Mouse (Mus musculus): Measurements from ENCODE around the gene Nle1. TPM values are rescaled to one million over a fixed set of nuclear protein-coding genes. Genes with fewer than 3 reads are reported as not detected.

Nle1 gene
- polyA plus RNA-seq, 1 experiment = 29.1 TPM

DNA sequence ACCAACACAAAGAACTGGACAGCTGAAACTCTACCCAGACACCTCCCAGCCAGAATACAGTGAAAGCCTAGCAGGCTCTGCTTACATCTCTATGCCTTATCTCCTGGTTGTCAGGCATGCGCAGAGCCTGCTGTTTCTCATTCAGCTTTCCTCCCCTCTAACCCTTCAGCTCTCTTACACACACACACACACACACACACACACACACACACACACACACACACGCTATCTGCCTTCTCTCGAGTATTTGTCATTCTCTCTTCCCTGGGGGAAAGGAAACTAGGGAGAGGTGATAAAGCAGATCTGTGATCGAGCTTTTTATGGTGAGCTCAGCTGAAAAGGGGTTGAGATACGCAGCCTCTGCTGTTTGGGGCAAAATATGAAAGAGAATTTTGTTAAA lies 33.3 kb downstream of the Nle1 start:
- Histone ChIP-seq H3K4me3 (replicated peaks; ENCODE audit: extremely low read depth, low read depth, low read length) (no peak overlapping the region), H3K4me1 (ENCODE audit: control insufficient read depth, insufficient read depth, low read length) (peaks cover under 1% of the 10 kb centered on the region; the same call in 1 of the 2 replicates)
- DNase-seq = no peak
- WGBS = 56% methylated on average over 5 of the region's 5 CpGs
- TF ChIP-seq POLR2A (IDR thresholded peaks at IDR 0.05; ENCODE audit: borderline replicate concordance, extremely low read depth, low read depth, low read length) (no peak), CTCF (IDR thresholded peaks at IDR 0.05; ENCODE audit: insufficient read depth, low read length) (no peak)

DNA sequence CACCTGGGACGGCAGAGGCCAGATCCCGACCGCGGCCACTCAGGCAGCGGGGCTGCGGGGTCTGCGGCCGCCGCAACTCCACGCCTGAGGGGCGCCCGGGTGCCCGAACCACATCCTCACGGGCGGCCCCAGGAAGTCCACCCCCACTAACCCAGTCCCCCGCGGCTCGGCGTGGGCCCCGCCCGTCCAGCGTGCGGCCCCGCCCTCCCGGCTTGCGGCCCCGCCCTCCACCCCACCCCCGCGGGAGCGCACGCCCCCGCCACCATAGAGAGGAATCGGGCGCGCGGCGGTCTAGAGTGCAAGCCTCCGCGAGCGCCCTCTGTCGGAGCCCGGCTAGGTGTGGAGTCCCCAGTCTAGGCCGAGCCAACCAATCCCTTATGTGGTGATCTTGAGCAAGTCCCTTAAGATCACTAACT lies 37.2 kb downstream of the Nle1 start, which contains the start of gene Rffl:
Gene Rffl (minus strand): TSS at position 180 of the 416 bp plus-strand sequence.
- WGBS = under 1% methylated on average over 34 of the region's 43 CpGs
- DNase-seq = peak; percentile 89

GRCm38 (mm10) chr11:82870173-82871030 lies 37.8 kb downstream of the Nle1 start:
- H3K4me3 ChIP-seq (replicated peaks; ENCODE audit: extremely low read depth, low read depth, low read length) = peak overlapping the region; percentile 86
- DNase-seq = peak; percentile 66
- H3K4me1 ChIP-seq (ENCODE audit: control insufficient read depth, insufficient read depth, low read length) = peaks cover 5% of the 10 kb centered on the region
- 1% methylated on average over 36 of the region's 36 CpGs for WGBS
- TF ChIP-seq POLR2A (IDR thresholded peaks at IDR 0.05; ENCODE audit: borderline replicate concordance, extremely low read depth, low read depth, low read length) = 0 out of 2 replicates have a peak, but pooled peaks have one; percentile 16
- no peak for TF ChIP-seq CTCF (IDR thresholded peaks at IDR 0.05; ENCODE audit: insufficient read depth, low read length)

More for the DNA sequence above, 37.2 kb downstream of the Nle1 start, which contains the start of gene Rffl:
- Histone ChIP-seq H3K4me3 (replicated peaks; ENCODE audit: extremely low read depth, low read depth, low read length) (peak within 1 kb of the TSS; percentile 86), H3K4me1 (ENCODE audit: control insufficient read depth, insufficient read depth, low read length) (peaks cover 5% of the 10 kb centered on the region)
- TF ChIP-seq CTCF (IDR thresholded peaks at IDR 0.05; ENCODE audit: insufficient read depth, low read length) (peak; percentile 61), POLR2A (IDR thresholded peaks at IDR 0.05; ENCODE audit: borderline replicate concordance, extremely low read depth, low read depth, low read length) (peak; percentile 26; the same call in 1 of the 2 replicates)

- H3K4me3 ChIP-seq (replicated peaks; ENCODE audit: extremely low read depth, low read depth, low read length) = peak overlapping the region; percentile 86
- DNase-seq = no peak
- WGBS = 50% methylated on average over 9 of the region's 9 CpGs
Measured at GRCm38 (mm10) chr11:82869506-82870172, 38.6 kb downstream of the Nle1 start.

GRCm38 (mm10) chr11:82867956-82868355 lies 40.3 kb downstream of the Nle1 start:
- WGBS = 76% methylated on average over 5 of the region's 5 CpGs
- TF ChIP-seq CTCF (IDR thresholded peaks at IDR 0.05; ENCODE audit: insufficient read depth, low read length) (no peak), POLR2A (IDR thresholded peaks at IDR 0.05; ENCODE audit: borderline replicate concordance, extremely low read depth, low read depth, low read length) (no peak)
- Histone ChIP-seq H3K4me3 (replicated peaks; ENCODE audit: extremely low read depth, low read depth, low read length) (no peak overlapping the region), H3K4me1 (ENCODE audit: control insufficient read depth, insufficient read depth, low read length) (peaks cover 5% of the 10 kb centered on the region)
- DNase-seq = no peak

More at GRCm38 (mm10) chr11:82869506-82870172, 38.6 kb downstream of the Nle1 start:
- TF ChIP-seq POLR2A (IDR thresholded peaks at IDR 0.05; ENCODE audit: borderline replicate concordance, extremely low read depth, low read depth, low read length) (no peak), CTCF (IDR thresholded peaks at IDR 0.05; ENCODE audit: insufficient read depth, low read length) (no peak)
- H3K4me1 ChIP-seq (ENCODE audit: control insufficient read depth, insufficient read depth, low read length) = peaks cover 5% of the 10 kb centered on the region

- no peak for DNase-seq
- TF ChIP-seq CTCF (IDR thresholded peaks at IDR 0.05; ENCODE audit: insufficient read depth, low read length) (no peak), POLR2A (IDR thresholded peaks at IDR 0.05; ENCODE audit: borderline replicate concordance, extremely low read depth, low read depth, low read length) (no peak)
- WGBS = 35% methylated on average over 7 of the region's 7 CpGs
- H3K4me1 ChIP-seq (ENCODE audit: control insufficient read depth, insufficient read depth, low read length) = peaks cover 5% of the 10 kb centered on the region
- no peak overlapping the region for H3K4me3 ChIP-seq (replicated peaks; ENCODE audit: extremely low read depth, low read depth, low read length)
Measured at GRCm38 (mm10) chr11:82866850-82867564, 41.2 kb downstream of the Nle1 start.

GRCm38 (mm10) chr11:82865957-82866356 lies 42.3 kb downstream of the Nle1 start:
- WGBS = 87% methylated on average over 10 of the region's 10 CpGs
- H3K4me3 ChIP-seq (replicated peaks; ENCODE audit: extremely low read depth, low read depth, low read length) = no peak overlapping the region

DNA sequence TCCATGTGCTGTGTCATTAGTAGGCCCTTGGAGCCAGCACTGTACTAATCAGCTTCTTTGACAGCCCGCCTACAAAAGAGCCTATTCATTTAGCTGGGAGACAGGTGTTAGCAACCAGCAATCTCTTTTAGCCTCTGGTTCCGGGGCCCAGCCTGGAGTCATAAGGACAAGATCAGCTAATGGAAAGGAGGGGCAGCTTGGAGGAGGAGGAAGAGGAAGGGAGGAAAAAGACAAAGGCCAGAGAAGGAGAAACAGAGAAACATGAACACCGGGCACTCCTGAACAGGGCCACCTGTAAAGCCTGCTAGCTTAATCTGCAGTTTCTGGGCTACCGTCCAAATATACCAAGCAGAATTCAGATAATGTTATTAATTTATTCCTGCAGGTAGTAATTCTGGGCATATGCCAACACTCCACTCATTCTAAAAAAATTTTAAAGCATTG lies 44.7 kb downstream of the Nle1 start:
- TF ChIP-seq POLR2A (IDR thresholded peaks at IDR 0.05; ENCODE audit: borderline replicate concordance, extremely low read depth, low read depth, low read length) = no peak
- no peak for TF ChIP-seq CTCF (IDR thresholded peaks at IDR 0.05; ENCODE audit: insufficient read depth, low read length)
- no peak for DNase-seq
- 63% methylated on average over 4 of the region's 4 CpGs for WGBS
- Histone ChIP-seq H3K4me1 (ENCODE audit: control insufficient read depth, insufficient read depth, low read length) (peaks cover 4% of the 10 kb centered on the region), H3K4me3 (replicated peaks; ENCODE audit: extremely low read depth, low read depth, low read length) (no peak overlapping the region)

More at GRCm38 (mm10) chr11:82865957-82866356, 42.3 kb downstream of the Nle1 start:
- no peak for TF ChIP-seq CTCF (IDR thresholded peaks at IDR 0.05; ENCODE audit: insufficient read depth, low read length)
- no peak for TF ChIP-seq POLR2A (IDR thresholded peaks at IDR 0.05; ENCODE audit: borderline replicate concordance, extremely low read depth, low read depth, low read length)
- peaks cover 7% of the 10 kb centered on the region for H3K4me1 ChIP-seq (ENCODE audit: control insufficient read depth, insufficient read depth, low read length)
- no peak for DNase-seq

DNA sequence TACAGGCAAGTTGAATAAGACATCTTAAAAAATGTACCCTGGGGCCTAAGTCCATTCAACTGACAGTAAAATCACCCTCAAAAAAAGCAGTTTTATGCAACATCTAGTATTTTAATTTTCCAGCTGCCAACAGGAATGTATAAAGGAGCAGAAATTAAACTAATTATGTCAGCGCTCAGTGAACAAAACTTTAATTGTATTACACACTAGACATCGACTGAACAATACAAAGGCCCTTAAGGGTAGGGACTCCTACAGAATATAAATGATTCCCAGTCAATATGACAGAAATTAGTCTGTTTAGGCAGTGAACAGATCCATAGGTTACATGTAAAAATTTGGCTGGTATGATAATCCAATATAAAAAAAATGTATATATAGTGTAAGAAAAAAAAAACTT lies 45.2 kb downstream of the Nle1 start:
- no peak overlapping the region for H3K4me3 ChIP-seq (replicated peaks; ENCODE audit: extremely low read depth, low read depth, low read length)
- 93% methylated on average over 2 of the region's 2 CpGs for WGBS
- TF ChIP-seq POLR2A (IDR thresholded peaks at IDR 0.05; ENCODE audit: borderline replicate concordance, extremely low read depth, low read depth, low read length) (no peak), CTCF (IDR thresholded peaks at IDR 0.05; ENCODE audit: insufficient read depth, low read length) (no peak)
- DNase-seq = no peak
- H3K4me1 ChIP-seq (ENCODE audit: control insufficient read depth, insufficient read depth, low read length) = peaks cover 4% of the 10 kb centered on the region
